In the genomic region with DNA sequence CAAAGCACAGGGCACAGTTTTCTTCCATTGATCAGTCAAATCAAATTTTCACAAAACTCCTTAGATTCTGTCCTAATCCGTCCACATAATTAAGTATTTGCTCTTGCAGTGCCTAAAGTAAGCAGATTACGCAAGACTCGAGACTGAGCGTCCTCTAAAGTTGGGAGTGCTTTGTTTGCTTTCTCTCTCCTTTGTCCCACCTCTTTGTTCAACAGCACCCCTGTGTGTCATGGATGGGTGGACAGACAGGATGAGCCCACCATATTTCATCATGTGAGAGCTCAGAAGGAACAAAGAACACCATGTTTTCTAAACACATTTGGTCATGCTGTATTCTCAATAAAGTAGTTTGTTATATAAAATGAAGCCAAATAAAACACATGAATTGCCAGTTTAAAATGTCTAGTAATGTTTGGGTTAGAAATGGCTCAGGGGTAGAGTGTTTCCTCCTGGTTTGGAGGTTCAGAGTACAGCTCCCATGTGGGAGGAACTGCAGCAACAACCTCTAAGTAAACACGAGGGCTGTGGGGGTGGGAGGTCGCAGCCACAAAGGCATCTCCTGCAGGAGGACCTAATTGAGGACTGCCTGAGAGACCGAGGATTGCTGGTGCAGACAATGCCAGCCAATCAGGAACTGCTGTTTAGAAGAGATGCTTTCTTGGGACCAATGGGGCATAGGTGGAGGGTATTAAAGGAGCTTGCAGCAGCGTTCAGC, we compare ENCODE assay signal across 27 mouse cellular contexts.
DNase-seq lines count a peak whose midpoint lies in the region; ATAC-seq and TF ChIP-seq lines count a peak whose summit lies in the region.
"Had no signal": no experiment of that assay in that cellular context is flagged by ENCODE, and none has a peak within 500 bp of the region (broad histone marks: within the 10 kb centered on the region; RNA-seq: fewer than 3 reads in every experiment).

No protein-coding gene starts in this region.

- H3K9me3 ChIP-seq in kidney, embryonic 16.5 days (ENCODE audit: low read length): no peaks in the 10 kb centered on the region
- no peaks in the 10 kb centered on the region for H3K9me3 ChIP-seq in lung, embryonic 14.5 days (ENCODE audit: low read depth, low read length)
- H3K9me3 ChIP-seq: embryonic facial prominence, embryonic 12.5 days; hindbrain, embryonic 15.5 days; neural tube, embryonic 12.5 days had no signal

- TF ChIP-seq POLR2A in kidney, adult 2 months (IDR thresholded peaks at IDR 0.05; ENCODE audit: low read depth, low read length): no peak
- TF ChIP-seq POLR2A in lung, adult 2 months (IDR thresholded peaks at IDR 0.05; ENCODE audit: borderline replicate concordance, extremely low read depth, low read depth, low read length): no peak

- ATAC-seq in kidney, embryonic 16.5 days (ENCODE audit: low FRiP score, low TSS enrichment): peak; percentile 59; the same call in 1 of the 2 replicates
- ATAC-seq in lung, embryonic 14.5 days (ENCODE audit: insufficient read depth): no peak
- ATAC-seq: forebrain, embryonic 16.5 days; inflammation-experienced regulatory T-cells, adult 6 months had no signal

- WGBS in kidney, embryonic 16.5 days: 19% methylated on average over 8 of the region's 8 CpGs
- WGBS in kidney, adult 2 months: 28% methylated on average over 8 of the region's 8 CpGs
- WGBS in lung, embryonic 14.5 days: 18% methylated on average over 8 of the region's 8 CpGs
- WGBS in lung, adult 2 months: 26% methylated on average over 8 of the region's 8 CpGs

- H3K36me3 ChIP-seq in kidney, embryonic 16.5 days (ENCODE audit: insufficient read depth, low read length): no peaks in the 10 kb centered on the region
- H3K36me3 ChIP-seq in kidney, adult 2 months (ENCODE audit: control insufficient read depth, insufficient read depth, low read length): no peaks in the 10 kb centered on the region
- no peaks in the 10 kb centered on the region for H3K36me3 ChIP-seq in lung, embryonic 14.5 days (ENCODE audit: insufficient read depth)
- H3K36me3 ChIP-seq: embryonic facial prominence, embryonic 12.5 days; hindbrain, embryonic 15.5 days; neural tube, embryonic 12.5 days had no signal

- TF ChIP-seq CTCF in kidney, adult 2 months (conservative IDR thresholded peaks at IDR 0.05; ENCODE audit: insufficient read depth, insufficient read length, low read depth, low read length): no peak
- TF ChIP-seq CTCF in lung, embryonic 14.5 days (IDR thresholded peaks at IDR 0.05; ENCODE audit: low read depth): no peak
- no peak for TF ChIP-seq CTCF in lung, adult 2 months (IDR thresholded peaks at IDR 0.05; ENCODE audit: insufficient read depth, low read length)

- no peak for DNase-seq in kidney, adult 2 months
- peak; percentile 8 for DNase-seq in lung, embryonic 14.5 days
- no peak for DNase-seq in lung, adult 2 months
- peak; percentile 45 for DNase-seq in embryo, embryonic 10 days (ENCODE audit: low spot score)
- peak; percentile 29 for DNase-seq in embryo, embryonic 10.5 days (ENCODE audit: low spot score)
- no peak for DNase-seq in ovary, postnatal 14 days (ENCODE audit: low spot score)
- no peak for DNase-seq in right cerebral cortex, postnatal 4 days
- DNase-seq: adrenal gland, postnatal 25 days; B cell, adult 2 months; cerebellum, adult 11-12 months; cerebellum, adult 9-11 months; gastrocnemius, adult 2 months; gastrocnemius, postnatal 36 days; heart, adult 18-20 months; heart, postnatal 36 days; kidney, adult 11 months; layer of hippocampus, postnatal 36 days; left cerebral cortex, postnatal 4 days had no signal

- no peak overlapping the region for H3K4me2 ChIP-seq in kidney, embryonic 16.5 days (replicated peaks; ENCODE audit: low read depth, low read length)
- no peak overlapping the region for H3K4me2 ChIP-seq in lung, embryonic 14.5 days
- H3K4me2 ChIP-seq: embryonic facial prominence, embryonic 12.5 days; heart, embryonic 11.5 days; hindbrain, embryonic 15.5 days; neural tube, embryonic 12.5 days had no signal

- no peak overlapping the region for H3K27ac ChIP-seq in kidney, embryonic 16.5 days (ENCODE audit: low read length)
- H3K27ac ChIP-seq in kidney, adult 2 months (ENCODE audit: insufficient read depth, low read depth, low read length): no peak overlapping the region
- no peak overlapping the region for H3K27ac ChIP-seq in lung, embryonic 14.5 days (ENCODE audit: low read depth)
- H3K27ac ChIP-seq: embryonic facial prominence, embryonic 12.5 days; gastrocnemius, adult 2 months; hindbrain, embryonic 15.5 days; macrophage; neural tube, embryonic 12.5 days had no signal

- H3K9ac ChIP-seq in kidney, embryonic 16.5 days (replicated peaks; ENCODE audit: low read length): no peak overlapping the region
- H3K9ac ChIP-seq in lung, embryonic 14.5 days: no peak overlapping the region
- H3K9ac ChIP-seq: embryonic facial prominence, embryonic 12.5 days; hindbrain, embryonic 15.5 days; neural tube, embryonic 12.5 days had no signal

- no peak overlapping the region for H3K4me3 ChIP-seq in kidney, embryonic 16.5 days (ENCODE audit: low read length)
- H3K4me3 ChIP-seq in kidney, adult 2 months (ENCODE audit: insufficient read depth, low read depth, low read length): no peak overlapping the region
- H3K4me3 ChIP-seq in lung, embryonic 14.5 days (ENCODE audit: low read depth, low read length): no peak overlapping the region
- no peak overlapping the region for H3K4me3 ChIP-seq in lung, adult 2 months (replicated peaks; ENCODE audit: extremely low read depth, low read depth, low read length)
- H3K4me3 ChIP-seq: embryonic facial prominence, embryonic 12.5 days; gastrocnemius, adult 2 months; hindbrain, embryonic 15.5 days; myocyte; neural tube, embryonic 12.5 days had no signal

- H3K4me1 ChIP-seq in kidney, embryonic 16.5 days (ENCODE audit: insufficient read depth, low read length): peaks cover 5% of the 10 kb centered on the region; the same call in 1 of the 2 replicates
- H3K4me1 ChIP-seq in kidney, adult 2 months (ENCODE audit: control insufficient read depth, insufficient read depth, low read length): no peaks in the 10 kb centered on the region
- H3K4me1 ChIP-seq in lung, embryonic 14.5 days (ENCODE audit: insufficient read depth): 0 out of 2 replicates have a peak, but pooled peaks cover 4% of the 10 kb centered on the region
- H3K4me1 ChIP-seq in lung, adult 2 months (ENCODE audit: control insufficient read depth, insufficient read depth, low read length): no peaks in the 10 kb centered on the region
- H3K4me1 ChIP-seq: embryonic facial prominence, embryonic 12.5 days; neural tube, embryonic 12.5 days had no signal

- no peaks in the 10 kb centered on the region for H3K27me3 ChIP-seq in kidney, embryonic 16.5 days (ENCODE audit: insufficient read depth, low read length)
- H3K27me3 ChIP-seq in kidney, adult 2 months (replicated peaks; ENCODE audit: control insufficient read depth, insufficient read depth, low read length): peaks cover 1% of the 10 kb centered on the region; the same call in 1 of the 2 replicates
- no peaks in the 10 kb centered on the region for H3K27me3 ChIP-seq in lung, embryonic 14.5 days (ENCODE audit: insufficient read depth, low read length)
- H3K27me3 ChIP-seq: embryonic facial prominence, embryonic 12.5 days; hindbrain, embryonic 15.5 days; neural tube, embryonic 12.5 days had no signal

Comparison
In these comparisons a context has a peak if more than half of its experiments do, and no peak if none do; other contexts are left out.
1. DNase-seq: peak in lung, embryonic 14.5 days (single experiment), embryo, embryonic 10 days (single experiment) and embryo, embryonic 10.5 days (single experiment); none in kidney, adult 2 months (single experiment), lung, adult 2 months (single experiment), ovary, postnatal 14 days (single experiment) and right cerebral cortex, postnatal 4 days (single experiment).